Mouse (Mus musculus) megakaryocyte, embryonic 14.5 days (primary cell): Measurements from ENCODE around the gene Cacna1b.

Experiments
- FLI1 ChIP-seq: IDR thresholded peaks from 2 replicates; pipeline ENCODE4 v1.6.1; 2012; ENCODE audit warnings: low read length, inconsistent platforms, mixed read lengths
- GATA1 ChIP-seq: IDR thresholded peaks from 3 replicates; pipeline ENCODE4 v1.6.1; 2012; ENCODE audit warnings: mixed read lengths, low read length, inconsistent platforms, borderline replicate concordance

- TF ChIP-seq GATA1 (no peak), FLI1 (no peak)
These were observed 15.1 kb downstream of the Cacna1b start for GRCm38 (mm10) chr2:24747878-24748277.
